Mouse (Mus musculus) heart, postnatal 0 days (tissue): Measurements from ENCODE around the gene Pomgnt2.

Source experiments
- CTCF ChIP-seq: IDR thresholded peaks from 2 replicates; pipeline ENCODE4 v1.5.1; 2016; ENCODE audit warnings: antibody characterized with exemption, control low read depth, low read depth
- EP300 ChIP-seq: IDR thresholded peaks from 2 replicates; pipeline ENCODE4 v1.6.1; 2016; ENCODE audit warnings: antibody characterized with exemption, low read depth

GRCm38 (mm10) chr9:121997010-121997409 is at the start of gene Pomgnt2:
- TF ChIP-seq CTCF: no peak
- no peak for TF ChIP-seq EP300
